Mouse (Mus musculus): ENCODE data around the gene Pex6. TPM values are rescaled to one million over a fixed set of nuclear protein-coding genes. Genes with fewer than 3 reads are reported as not detected.

The Pex6 gene
- polyA plus RNA-seq, 1 experiment: 29.6 TPM

DNA sequence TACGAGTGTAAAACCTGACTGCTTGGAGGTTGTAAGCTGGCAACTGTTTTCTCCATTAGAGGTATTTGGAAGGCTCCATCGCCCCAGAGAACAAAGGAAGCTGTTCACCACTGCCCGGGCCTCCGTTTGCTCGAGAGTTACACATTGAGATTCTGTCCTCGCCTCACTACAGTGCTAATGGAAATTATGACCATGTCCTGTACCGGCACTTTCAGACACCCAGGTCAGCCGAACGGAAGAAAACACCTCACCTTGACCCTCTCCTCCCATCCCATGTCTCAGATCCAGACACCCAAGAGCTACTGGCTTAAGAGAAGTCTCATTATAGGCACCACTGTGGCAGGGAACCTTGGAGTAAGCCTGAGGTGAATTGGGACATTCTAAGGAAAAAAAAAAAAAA, 2.6 kb downstream of the Pex6 start:
- Histone ChIP-seq H3ac (ENCODE audit: control insufficient read depth, insufficient read length) (no peak overlapping the region), H3K27me3 (ENCODE audit: control insufficient read depth, insufficient read depth, insufficient read length) (no peaks in the 10 kb centered on the region), H3K79me2 (ENCODE audit: control insufficient read depth, insufficient read depth) (peaks cover 19% of the 10 kb centered on the region), H3K4me3 (no peak overlapping the region), H3K4me2 (ENCODE audit: low read depth) (no peak overlapping the region), H3K36me3 (ENCODE audit: control insufficient read depth, insufficient read depth) (peaks cover 12% of the 10 kb centered on the region)
- TF ChIP-seq REST (IDR thresholded peaks at IDR 0.05; ENCODE audit: insufficient read depth, insufficient read length): no peak
- no peak for TF ChIP-seq MYOD1 (IDR thresholded peaks at IDR 0.05; ENCODE audit: control insufficient read depth in 1 of 3, insufficient read length in 2 of 3, low read depth in 2 of 3)
- no peak for TF ChIP-seq CEBPB (IDR thresholded peaks at IDR 0.05; ENCODE audit: insufficient read depth, poor library complexity, severe bottlenecking)
- TF ChIP-seq MAX (IDR thresholded peaks at IDR 0.05; ENCODE audit: low read depth): no peak
- no peak for TF ChIP-seq POLR2AphosphoS2 (IDR thresholded peaks at IDR 0.05; ENCODE audit: insufficient read length, low read depth)
- TF ChIP-seq SRF (IDR thresholded peaks at IDR 0.05; ENCODE audit: control insufficient read depth, insufficient read length, low read depth): no peak
- TF ChIP-seq TCF12 (IDR thresholded peaks at IDR 0.05; ENCODE audit: insufficient read depth, poor library complexity, severe bottlenecking): no peak
- TF ChIP-seq MYOG (IDR thresholded peaks at IDR 0.05; ENCODE audit: control insufficient read depth in 1 of 3, insufficient read depth in 1 of 3, insufficient read length in 2 of 3, low read depth in 2 of 3): no peak
- TF ChIP-seq E2F4 (IDR thresholded peaks at IDR 0.05; ENCODE audit: insufficient read depth): no peak
- no peak for TF ChIP-seq USF1 (IDR thresholded peaks at IDR 0.05; ENCODE audit: low read depth)
- TF ChIP-seq POLR2A (IDR thresholded peaks at IDR 0.05; ENCODE audit: insufficient read length, low read depth): no peak
- no peak for TF ChIP-seq TCF3 (IDR thresholded peaks at IDR 0.05; ENCODE audit: insufficient read length, low read depth)

GRCm38 (mm10) chr17:46714756-46715481, 3.7 kb downstream of the Pex6 start:
- H3K36me3 ChIP-seq (ENCODE audit: control insufficient read depth, insufficient read depth): peaks cover 12% of the 10 kb centered on the region
- TF ChIP-seq SRF (IDR thresholded peaks at IDR 0.05; ENCODE audit: control insufficient read depth, insufficient read length, low read depth) (no peak), MYOG (IDR thresholded peaks at IDR 0.05; ENCODE audit: control insufficient read depth in 1 of 3, insufficient read depth in 1 of 3, insufficient read length in 2 of 3, low read depth in 2 of 3) (no peak), POLR2A (IDR thresholded peaks at IDR 0.05; ENCODE audit: insufficient read length, low read depth) (no peak), E2F4 (IDR thresholded peaks at IDR 0.05; ENCODE audit: insufficient read depth) (no peak)
- H3K27me3 ChIP-seq (ENCODE audit: control insufficient read depth, insufficient read depth, insufficient read length): no peaks in the 10 kb centered on the region
- no peak overlapping the region for H3ac ChIP-seq (ENCODE audit: control insufficient read depth, insufficient read length)
- H3K4me2 ChIP-seq (ENCODE audit: low read depth): no peak overlapping the region
- H3K4me3 ChIP-seq: no peak overlapping the region
- peaks cover 19% of the 10 kb centered on the region for H3K79me2 ChIP-seq (ENCODE audit: control insufficient read depth, insufficient read depth)

GRCm38 (mm10) chr17:46721077-46721476, 9.8 kb downstream of the Pex6 start:
- H3K4me3 ChIP-seq: no peak overlapping the region
- no peaks in the 10 kb centered on the region for H3K27me3 ChIP-seq (ENCODE audit: control insufficient read depth, insufficient read depth, insufficient read length)
- no peaks in the 10 kb centered on the region for H3K36me3 ChIP-seq (ENCODE audit: control insufficient read depth, insufficient read depth)
- TF ChIP-seq POLR2A (IDR thresholded peaks at IDR 0.05; ENCODE audit: insufficient read length, low read depth) (no peak), USF1 (IDR thresholded peaks at IDR 0.05; ENCODE audit: low read depth) (no peak), MYOD1 (IDR thresholded peaks at IDR 0.05; ENCODE audit: control insufficient read depth in 1 of 3, insufficient read length in 2 of 3, low read depth in 2 of 3) (no peak), TCF12 (IDR thresholded peaks at IDR 0.05; ENCODE audit: insufficient read depth, poor library complexity, severe bottlenecking) (no peak), TCF3 (IDR thresholded peaks at IDR 0.05; ENCODE audit: insufficient read length, low read depth) (no peak), CEBPB (IDR thresholded peaks at IDR 0.05; ENCODE audit: insufficient read depth, poor library complexity, severe bottlenecking) (no peak), SRF (IDR thresholded peaks at IDR 0.05; ENCODE audit: control insufficient read depth, insufficient read length, low read depth) (no peak), POLR2AphosphoS2 (IDR thresholded peaks at IDR 0.05; ENCODE audit: insufficient read length, low read depth) (no peak), MAX (IDR thresholded peaks at IDR 0.05; ENCODE audit: low read depth) (no peak), REST (IDR thresholded peaks at IDR 0.05; ENCODE audit: insufficient read depth, insufficient read length) (no peak), E2F4 (IDR thresholded peaks at IDR 0.05; ENCODE audit: insufficient read depth) (no peak), MYOG (IDR thresholded peaks at IDR 0.05; ENCODE audit: control insufficient read depth in 1 of 3, insufficient read depth in 1 of 3, insufficient read length in 2 of 3, low read depth in 2 of 3) (no peak)
- H3K4me2 ChIP-seq (ENCODE audit: low read depth): no peak overlapping the region
- H3K79me2 ChIP-seq (ENCODE audit: control insufficient read depth, insufficient read depth): no peaks in the 10 kb centered on the region
- no peak overlapping the region for H3ac ChIP-seq (ENCODE audit: control insufficient read depth, insufficient read length)

- TF ChIP-seq MYOD1 (IDR thresholded peaks at IDR 0.05; ENCODE audit: control insufficient read depth in 1 of 3, insufficient read length in 2 of 3, low read depth in 2 of 3): no peak
- no peak for TF ChIP-seq E2F4 (IDR thresholded peaks at IDR 0.05; ENCODE audit: insufficient read depth)
- TF ChIP-seq CEBPB (IDR thresholded peaks at IDR 0.05; ENCODE audit: insufficient read depth, poor library complexity, severe bottlenecking): no peak
- TF ChIP-seq TCF12 (IDR thresholded peaks at IDR 0.05; ENCODE audit: insufficient read depth, poor library complexity, severe bottlenecking): no peak
- no peak overlapping the region for H3ac ChIP-seq (ENCODE audit: control insufficient read depth, insufficient read length)
- no peak overlapping the region for H3K4me2 ChIP-seq (ENCODE audit: low read depth)
- no peaks in the 10 kb centered on the region for H3K36me3 ChIP-seq (ENCODE audit: control insufficient read depth, insufficient read depth)
- no peaks in the 10 kb centered on the region for H3K79me2 ChIP-seq (ENCODE audit: control insufficient read depth, insufficient read depth)
- H3K27me3 ChIP-seq (ENCODE audit: control insufficient read depth, insufficient read depth, insufficient read length): no peaks in the 10 kb centered on the region
- H3K4me3 ChIP-seq: no peak overlapping the region
These were observed 13.3 kb downstream of the Pex6 start for GRCm38 (mm10) chr17:46724477-46725084.

DNA sequence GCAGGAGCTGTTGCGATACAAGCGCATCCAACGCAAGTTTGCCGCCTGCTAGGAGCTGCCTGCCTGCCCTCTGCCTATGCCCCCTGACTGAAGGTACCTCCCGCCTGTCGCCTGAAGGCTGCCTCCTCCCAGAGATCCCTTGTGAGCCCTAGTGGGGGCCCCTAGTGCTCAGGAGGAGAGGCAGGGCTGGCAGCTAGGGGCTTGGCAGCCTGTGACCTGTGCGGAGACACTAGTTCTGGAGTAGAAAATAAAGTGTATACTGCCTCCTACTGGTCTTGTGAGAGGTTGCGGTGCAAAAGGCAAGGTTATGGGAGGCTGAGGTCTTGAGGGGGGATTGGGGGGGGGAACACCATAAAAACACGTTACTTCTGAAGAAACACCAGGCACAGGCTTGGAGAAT, 14.0 kb downstream of the Pex6 start:
- Histone ChIP-seq H3K4me2 (ENCODE audit: low read depth) (no peak overlapping the region), H3K27me3 (ENCODE audit: control insufficient read depth, insufficient read depth, insufficient read length) (no peaks in the 10 kb centered on the region), H3K4me3 (no peak overlapping the region), H3K36me3 (ENCODE audit: control insufficient read depth, insufficient read depth) (no peaks in the 10 kb centered on the region), H3ac (ENCODE audit: control insufficient read depth, insufficient read length) (no peak overlapping the region), H3K79me2 (ENCODE audit: control insufficient read depth, insufficient read depth) (no peaks in the 10 kb centered on the region)
- TF ChIP-seq CEBPB (IDR thresholded peaks at IDR 0.05; ENCODE audit: insufficient read depth, poor library complexity, severe bottlenecking) (no peak), TCF3 (IDR thresholded peaks at IDR 0.05; ENCODE audit: insufficient read length, low read depth) (no peak), POLR2A (IDR thresholded peaks at IDR 0.05; ENCODE audit: insufficient read length, low read depth) (no peak), SRF (IDR thresholded peaks at IDR 0.05; ENCODE audit: control insufficient read depth, insufficient read length, low read depth) (no peak), POLR2AphosphoS2 (IDR thresholded peaks at IDR 0.05; ENCODE audit: insufficient read length, low read depth) (no peak), REST (IDR thresholded peaks at IDR 0.05; ENCODE audit: insufficient read depth, insufficient read length) (no peak), MAX (IDR thresholded peaks at IDR 0.05; ENCODE audit: low read depth) (no peak), USF1 (IDR thresholded peaks at IDR 0.05; ENCODE audit: low read depth) (no peak), MYOD1 (IDR thresholded peaks at IDR 0.05; ENCODE audit: control insufficient read depth in 1 of 3, insufficient read length in 2 of 3, low read depth in 2 of 3) (no peak), MYOG (IDR thresholded peaks at IDR 0.05; ENCODE audit: control insufficient read depth in 1 of 3, insufficient read depth in 1 of 3, insufficient read length in 2 of 3, low read depth in 2 of 3) (no peak), TCF12 (IDR thresholded peaks at IDR 0.05; ENCODE audit: insufficient read depth, poor library complexity, severe bottlenecking) (no peak), E2F4 (IDR thresholded peaks at IDR 0.05; ENCODE audit: insufficient read depth) (no peak)

All from myocyte (in vitro differentiated cells).